Mouse (Mus musculus): ENCODE data around the gene Themis2.

GRCm38 (mm10) chr4:132803876-132804275 is 7.7 kb upstream of the Themis2 start:
- TF ChIP-seq CTCF (IDR thresholded peaks at IDR 0.05; ENCODE audit: control insufficient read depth, insufficient read depth, insufficient read length) (no peak), MYOD1 (IDR thresholded peaks at IDR 0.05; ENCODE audit: control insufficient read depth, insufficient read length, low read depth) (no peak), MAX (IDR thresholded peaks at IDR 0.05) (no peak), CEBPB (IDR thresholded peaks at IDR 0.05; ENCODE audit: low read depth) (no peak), USF1 (IDR thresholded peaks at IDR 0.05; ENCODE audit: low read depth) (no peak), MYOG (IDR thresholded peaks at IDR 0.05; ENCODE audit: control insufficient read depth, extremely low read depth, insufficient read length) (no peak), FOSL1 (IDR thresholded peaks at IDR 0.05; ENCODE audit: insufficient read depth, low read length, poor library complexity, severe bottlenecking) (no peak)

Data from C2C12 (cell line).